Mouse (Mus musculus): ENCODE data around the gene Eya3. TPM values are rescaled to one million over a fixed set of nuclear protein-coding genes. Genes with fewer than 3 reads are reported as not detected.

Gene Eya3
- total and polyA plus RNA-seq, 3 experiments, result 21.7 to 270 (median 38.2) TPM

- TF ChIP-seq RAD21 (IDR thresholded peaks at IDR 0.05; ENCODE audit: low read depth, low read length) (no peak; the same call in 1 of the 2 replicates), CTCF (IDR thresholded peaks at IDR 0.05 in 2 of 3, conservative IDR thresholded peaks at IDR 0.05 in 1 of 3; ENCODE audit: control insufficient read depth in 1 of 3, insufficient read depth in 1 of 3, low read depth in 2 of 3, low read length in 3 of 3, poor library complexity in 1 of 3, severe bottlenecking in 1 of 3) (no peak), KAT2A (conservative IDR thresholded peaks at IDR 0.05; ENCODE audit: low read depth, low read length) (peak; percentile 72; the same call in 1 of the 2 replicates), TCF12 (IDR thresholded peaks at IDR 0.05; ENCODE audit: low read depth, low read length) (peak; percentile 35; the same call in 1 of the 2 replicates)
Measured at GRCm38 (mm10) chr4:132638461-132639190, at the start of gene Eya3 (continued).

DNA sequence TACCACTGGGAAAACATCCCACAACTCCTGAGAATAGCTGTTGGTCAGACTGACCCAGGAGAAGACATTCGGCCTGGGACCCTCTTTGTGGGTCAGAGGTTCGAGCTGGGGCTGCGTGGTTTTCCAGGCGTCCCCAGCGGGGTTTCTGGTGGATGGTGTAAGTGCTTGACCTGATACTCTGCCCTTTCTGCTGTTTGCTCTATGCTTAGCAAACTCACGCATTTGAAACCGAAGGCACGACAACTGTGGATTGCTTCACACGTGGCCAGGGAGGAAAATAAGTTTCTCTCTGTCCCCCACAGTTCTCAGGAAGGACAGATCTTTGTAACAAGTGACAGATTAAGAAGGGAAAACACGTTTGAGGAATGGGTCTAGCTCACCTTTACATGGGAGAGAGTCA lies 48.1 kb upstream of the Eya3 start:
- Histone ChIP-seq H3K9me3 (replicated peaks; ENCODE audit: insufficient read depth, low read length) (no peaks in the 10 kb centered on the region), H3K27ac (ENCODE audit: control insufficient read depth, low read depth, low read length) (no peak overlapping the region), H3K9ac (ENCODE audit: control insufficient read depth, low read depth, low read length, poor library complexity, severe bottlenecking) (no peak overlapping the region), H3K79me2 (ENCODE audit: control insufficient read depth, insufficient read depth, low read length, poor library complexity) (no peaks in the 10 kb centered on the region), H3K4me1 (ENCODE audit: control insufficient read depth in 1 of 2, insufficient read depth in 2 of 2, low read length in 2 of 2) (peaks cover 0 to 17% of the 10 kb centered on the region in 2 experiments; a peak in 3 of 4 replicates), H3K36me3 (ENCODE audit: control insufficient read depth in 1 of 2, insufficient read depth in 2 of 2, low read length in 2 of 2) (peaks cover 0 to 11% of the 10 kb centered on the region in 2 experiments; a peak in 2 of 4 replicates), H3K4me3 (ENCODE audit: control insufficient read depth in 1 of 2, insufficient read depth in 1 of 2, low read depth in 2 of 2, low read length in 2 of 2) (no peak overlapping the region), H3K27me3 (ENCODE audit: control insufficient read depth in 1 of 2, insufficient read depth in 2 of 2, low read length in 2 of 2) (no peaks in the 10 kb centered on the region)
- DNase-seq (ENCODE audit: low read depth, low spot score), result no peak
- TF ChIP-seq POLR2AphosphoS5 (IDR thresholded peaks at IDR 0.05; ENCODE audit: borderline replicate concordance, low read depth, low read length) (no peak), GATA1 (IDR thresholded peaks at IDR 0.05; ENCODE audit: low read depth, low read length) (no peak), ZMIZ1 (IDR thresholded peaks at IDR 0.05; ENCODE audit: low read depth, low read length) (no peak), UBTF (IDR thresholded peaks at IDR 0.05; ENCODE audit: borderline replicate concordance, insufficient read depth, low read depth, low read length) (no peak), CHD2 (IDR thresholded peaks at IDR 0.05; ENCODE audit: low read length) (no peak), KAT2A (conservative IDR thresholded peaks at IDR 0.05; ENCODE audit: low read depth, low read length) (no peak), NRF1 (IDR thresholded peaks at IDR 0.05; ENCODE audit: insufficient read depth, low read depth, low read length, poor library complexity, severe bottlenecking) (no peak), SMC3 (IDR thresholded peaks at IDR 0.05; ENCODE audit: low read depth, low read length) (no peak)

DNA sequence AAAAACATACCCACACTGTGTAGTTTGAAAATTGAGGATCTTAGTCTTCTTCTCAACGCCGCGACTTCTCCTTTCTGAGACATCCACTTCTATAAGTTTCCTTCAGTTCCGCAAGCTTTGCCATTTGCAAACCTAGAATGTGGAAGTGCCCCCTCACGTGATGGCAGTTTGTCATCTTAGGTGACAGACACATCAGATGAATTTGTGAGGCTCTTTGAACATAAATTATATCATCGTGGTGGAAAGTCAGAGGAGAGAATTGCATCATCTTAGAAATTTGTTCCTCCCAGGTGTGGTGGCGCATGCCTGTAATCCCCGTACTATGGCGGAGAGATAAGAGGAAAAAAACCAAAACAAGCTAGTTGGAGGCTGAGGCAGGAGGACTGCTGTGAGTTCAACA lies 45.8 kb upstream of the Eya3 start:
- Histone ChIP-seq H3K4me1 (ENCODE audit: control insufficient read depth in 1 of 2, insufficient read depth in 2 of 2, low read length in 2 of 2) (peaks cover 0 to 17% of the 10 kb centered on the region in 2 experiments; a peak in 3 of 4 replicates), H3K4me3 (ENCODE audit: control insufficient read depth in 1 of 2, insufficient read depth in 1 of 2, low read depth in 2 of 2, low read length in 2 of 2) (peak overlapping the region in 1 of 2 experiments; percentile 31; a peak in 2 of 4 replicates), H3K79me2 (ENCODE audit: control insufficient read depth, insufficient read depth, low read length, poor library complexity) (no peaks in the 10 kb centered on the region), H3K9me3 (replicated peaks; ENCODE audit: insufficient read depth, low read length) (no peaks in the 10 kb centered on the region), H3K27ac (ENCODE audit: control insufficient read depth, low read depth, low read length) (peak overlapping the region; percentile 89), H3K9ac (ENCODE audit: control insufficient read depth, low read depth, low read length, poor library complexity, severe bottlenecking) (peak overlapping the region; percentile 44), H3K27me3 (ENCODE audit: control insufficient read depth in 1 of 2, insufficient read depth in 2 of 2, low read length in 2 of 2) (no peaks in the 10 kb centered on the region), H3K36me3 (ENCODE audit: control insufficient read depth in 1 of 2, insufficient read depth in 2 of 2, low read length in 2 of 2) (peaks cover 0 to 11% of the 10 kb centered on the region in 2 experiments; a peak in 2 of 4 replicates)
- peak; percentile 96 for DNase-seq (ENCODE audit: low read depth, low spot score)
- TF ChIP-seq MYC (IDR thresholded peaks at IDR 0.05; ENCODE audit: low read depth, low read length) (peak; percentile 81), UBTF (IDR thresholded peaks at IDR 0.05; ENCODE audit: borderline replicate concordance, insufficient read depth, low read depth, low read length) (no peak), SIN3A (IDR thresholded peaks at IDR 0.05; ENCODE audit: low read length) (peak; percentile 86), MAFK (IDR thresholded peaks at IDR 0.05; ENCODE audit: borderline replicate concordance, low read depth, low read length) (no peak), GATA1 (IDR thresholded peaks at IDR 0.05; ENCODE audit: low read depth, low read length) (peak; percentile 78), NELFE (IDR thresholded peaks at IDR 0.05; ENCODE audit: low read depth, low read length) (no peak), TAL1 (IDR thresholded peaks at IDR 0.05; ENCODE audit: low read length) (no peak), JUND (IDR thresholded peaks at IDR 0.05; ENCODE audit: low read depth, low read length) (0 out of 2 replicates have a peak, but pooled peaks have one; percentile 24), MAX (IDR thresholded peaks at IDR 0.05; ENCODE audit: low read length) (peak; percentile 90), E2F4 (IDR thresholded peaks at IDR 0.05; ENCODE audit: borderline replicate concordance, low read depth, low read length) (no peak), ZMIZ1 (IDR thresholded peaks at IDR 0.05; ENCODE audit: low read depth, low read length) (no peak), TBP (IDR thresholded peaks at IDR 0.05; ENCODE audit: low read depth, low read length) (0 out of 2 replicates have a peak, but pooled peaks have one; percentile 62), ELF1 (IDR thresholded peaks at IDR 0.05; ENCODE audit: low read depth, low read length) (peak; percentile 71), USF2 (IDR thresholded peaks at IDR 0.05; ENCODE audit: borderline replicate concordance in 1 of 2, insufficient read depth in 1 of 2, low read depth in 1 of 2, low read length in 2 of 2) (peak; percentile 65 to 90), MEF2A (IDR thresholded peaks at IDR 0.05; ENCODE audit: extremely low read depth, insufficient replicate concordance, low read depth, low read length, poor library complexity, severe bottlenecking) (no peak), POLR2AphosphoS2 (IDR thresholded peaks at IDR 0.05; ENCODE audit: low read length) (no peak), BHLHE40 (IDR thresholded peaks at IDR 0.05; ENCODE audit: borderline replicate concordance, low read depth, low read length) (peak; percentile 100), HCFC1 (IDR thresholded peaks at IDR 0.05; ENCODE audit: low read depth, low read length) (no peak)
